Mouse (Mus musculus) stomach, postnatal 0 days (tissue): ENCODE measurements around the gene Arap1.

Experiments
- CTCF ChIP-seq: IDR thresholded peaks from 2 replicates; pipeline ENCODE4 v1.5.1; 2016; ENCODE audit warnings: antibody characterized with exemption, low read depth, mild to moderate bottlenecking, moderate library complexity
- EP300 ChIP-seq: optimal IDR thresholded peaks from 2 replicates; pipeline ENCODE3; 2016; ENCODE audit warnings: antibody characterized with exemption

DNA sequence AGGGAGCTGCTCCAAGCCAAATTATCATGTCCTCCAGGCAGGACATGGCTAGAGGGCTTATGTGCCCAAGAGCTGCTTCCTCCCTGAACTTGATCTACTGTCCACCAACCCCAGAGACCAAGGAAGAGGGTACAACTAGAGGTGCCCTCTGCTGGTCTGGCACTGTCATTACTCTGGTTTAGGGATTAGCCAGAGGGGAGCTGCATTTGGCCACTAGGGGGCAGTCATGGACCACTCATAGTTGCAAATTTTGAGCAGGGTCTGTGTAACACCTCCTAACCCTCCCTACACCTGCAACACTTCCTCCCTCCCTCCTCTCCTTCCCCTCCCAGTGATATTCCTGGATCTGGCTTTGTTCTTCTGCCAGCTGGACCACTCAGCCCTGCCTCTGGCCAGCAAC, 64.9 kb downstream of the Arap1 start:
- peak; percentile 100 for TF ChIP-seq CTCF
- TF ChIP-seq EP300: no peak
